Mouse (Mus musculus): ENCODE data around the gene Gm49384.
"Not testable (repeated sequence)": the region's sequence is repeated elsewhere in the genome, so short reads cannot be mapped to it uniquely, and the experiment has no call there.

Gm49384 gene

DNA sequence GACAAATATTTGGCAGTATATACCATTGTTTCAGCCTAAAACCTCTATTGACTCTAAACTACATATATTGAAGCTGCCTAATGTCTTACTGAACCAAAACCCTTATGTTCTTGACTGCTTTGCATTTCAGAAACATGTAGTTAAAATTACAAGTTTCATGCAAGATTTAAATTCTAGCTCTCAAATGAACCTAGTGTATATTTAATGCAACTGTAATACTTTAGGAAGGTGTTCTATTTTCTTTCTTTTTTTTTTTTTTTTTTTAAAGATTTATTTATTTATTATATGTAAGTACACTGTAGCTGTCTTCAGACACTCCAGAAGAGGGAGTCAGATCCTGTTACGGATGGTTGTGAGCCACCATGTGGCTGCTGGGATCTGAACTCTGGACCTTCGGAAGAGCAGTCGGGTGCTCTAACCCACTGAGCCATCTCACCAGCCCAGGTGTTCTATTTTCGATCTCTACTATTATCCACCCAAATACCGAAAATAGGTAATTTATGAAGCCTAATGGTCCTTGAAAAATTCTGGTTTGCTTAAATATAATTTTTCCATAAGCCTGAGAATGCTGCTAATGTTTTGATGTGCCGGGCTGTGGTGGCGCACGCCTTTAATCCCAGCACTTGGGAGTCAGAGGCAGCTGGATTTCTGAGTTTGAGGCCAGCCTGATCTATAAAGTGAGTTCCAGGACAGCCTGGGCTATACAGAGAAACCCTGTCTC is 37.0 kb downstream of the Gm49384 start:
- DNase-seq = not testable (repeated sequence)

DNA sequence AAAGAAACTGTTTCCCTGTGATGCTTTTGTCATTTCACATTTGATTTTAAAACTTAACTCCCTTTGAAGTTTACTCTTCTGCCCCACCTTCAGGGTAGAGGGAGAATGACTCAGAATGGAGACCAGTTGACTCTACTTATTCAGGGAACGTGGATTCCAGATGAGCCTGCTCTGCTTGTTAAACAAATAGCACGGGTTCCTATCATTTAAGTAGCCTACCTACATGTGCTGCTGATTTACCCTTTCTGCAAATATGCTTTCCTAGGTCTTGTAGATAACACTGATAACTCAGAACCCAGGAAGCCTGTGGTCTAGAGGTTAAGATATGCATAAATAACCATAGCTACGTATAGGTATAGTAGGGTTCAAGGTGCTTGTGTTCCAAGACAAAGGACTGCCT is 39.2 kb downstream of the Gm49384 start:
- no peak for DNase-seq

DNA sequence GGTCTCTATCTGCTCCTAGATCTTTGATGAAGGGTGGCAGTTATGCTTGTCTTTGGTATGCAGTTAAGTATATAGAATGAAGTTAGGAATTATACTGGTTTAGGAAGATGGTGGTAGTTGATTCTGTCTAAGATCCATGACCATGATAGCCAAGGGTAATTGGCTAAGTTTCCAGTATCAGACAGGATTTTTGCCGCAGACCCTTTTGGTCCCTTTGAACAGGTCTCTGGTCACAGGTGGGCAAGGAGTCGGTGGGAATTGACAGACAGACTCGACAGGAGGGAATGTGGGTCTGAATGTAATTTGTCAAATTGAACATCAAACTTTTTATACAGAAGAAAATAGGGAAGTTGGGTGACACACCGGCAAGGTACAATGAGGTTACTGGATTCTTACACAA is 40.5 kb downstream of the Gm49384 start:
- not testable (repeated sequence) for DNase-seq

DNA sequence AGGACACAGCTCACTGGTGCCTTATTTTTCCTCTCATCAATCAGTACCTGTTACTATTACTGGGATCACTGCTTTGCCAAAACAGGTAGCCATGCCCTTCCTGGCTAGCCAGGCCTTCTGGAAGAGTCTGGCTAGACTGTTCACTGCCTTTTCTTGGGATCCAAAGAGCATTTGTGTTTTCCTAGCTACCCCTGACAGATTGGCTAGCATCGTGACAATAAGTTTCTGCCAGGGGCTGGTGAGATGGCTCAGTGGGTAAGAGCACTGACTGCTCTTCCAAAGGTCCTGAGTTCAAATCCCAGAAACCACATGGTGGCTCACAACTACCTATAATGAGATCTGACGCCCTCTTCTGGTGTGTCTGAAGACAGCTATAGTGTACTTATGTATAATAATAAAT is 43.4 kb downstream of the Gm49384 start:
- not testable (repeated sequence) for DNase-seq

DNA sequence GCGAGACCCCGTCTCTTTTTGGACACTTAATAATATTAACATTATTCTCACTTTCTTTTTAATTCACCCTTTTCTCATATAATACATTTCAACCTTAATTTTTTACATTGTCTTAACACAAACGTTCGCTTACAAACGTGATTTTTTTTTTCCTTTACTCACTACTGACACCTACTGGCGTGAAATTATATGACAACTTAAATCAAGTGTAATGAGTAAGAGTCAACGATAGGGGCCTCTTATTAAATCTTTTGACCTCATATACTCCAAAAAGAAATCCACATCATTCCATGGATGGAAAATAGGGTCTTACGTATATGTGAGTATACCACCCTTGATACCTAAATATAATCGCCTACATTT is 44.5 kb downstream of the Gm49384 start:
- peak in 1 of 2 experiments; percentile 32 for DNase-seq

DNA sequence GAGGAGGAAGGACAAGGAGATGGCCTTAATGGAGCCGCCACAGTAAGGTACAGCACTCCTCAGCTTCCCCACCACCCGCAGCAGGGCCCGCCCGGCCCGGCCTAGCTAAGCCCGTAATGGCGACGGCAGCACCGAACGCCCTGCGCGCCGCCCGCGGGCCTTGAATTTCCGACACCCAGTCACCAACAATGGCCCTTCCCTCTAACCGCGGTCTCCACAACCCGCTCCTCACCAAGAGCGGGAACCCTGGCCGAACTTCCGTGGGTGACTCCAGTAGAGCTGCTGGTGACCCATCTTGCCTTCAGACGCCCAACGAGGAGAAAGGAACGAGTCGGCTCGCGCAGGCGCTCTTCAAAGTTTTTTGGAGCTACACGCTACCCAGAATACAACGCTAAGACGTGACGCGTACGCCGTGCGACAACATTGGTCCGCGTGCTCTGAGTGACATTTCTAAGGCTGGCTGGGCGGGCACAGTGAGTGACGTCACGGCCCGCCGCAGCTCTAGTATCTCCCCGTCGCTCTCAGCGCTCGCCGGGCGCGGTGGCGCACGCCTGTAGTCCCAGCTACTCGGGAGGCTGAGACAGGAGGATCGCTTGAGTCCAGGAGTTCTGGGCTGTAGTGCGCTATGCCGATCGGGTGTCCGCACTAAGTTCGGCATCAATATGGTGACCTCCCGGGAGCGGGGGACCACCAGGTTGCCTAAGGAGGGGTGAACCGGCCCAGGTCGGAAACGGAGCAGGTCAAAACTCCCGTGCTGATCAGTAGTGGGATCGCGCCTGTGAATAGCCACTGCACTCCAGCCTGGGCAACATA is 45.1 kb downstream of the Gm49384 start, which contains the start of gene Rps29:
Gene Rps29 (minus strand): TSS at position 422 of the 813 bp plus-strand sequence.
- peak; percentile 97 to 98 for DNase-seq

DNA sequence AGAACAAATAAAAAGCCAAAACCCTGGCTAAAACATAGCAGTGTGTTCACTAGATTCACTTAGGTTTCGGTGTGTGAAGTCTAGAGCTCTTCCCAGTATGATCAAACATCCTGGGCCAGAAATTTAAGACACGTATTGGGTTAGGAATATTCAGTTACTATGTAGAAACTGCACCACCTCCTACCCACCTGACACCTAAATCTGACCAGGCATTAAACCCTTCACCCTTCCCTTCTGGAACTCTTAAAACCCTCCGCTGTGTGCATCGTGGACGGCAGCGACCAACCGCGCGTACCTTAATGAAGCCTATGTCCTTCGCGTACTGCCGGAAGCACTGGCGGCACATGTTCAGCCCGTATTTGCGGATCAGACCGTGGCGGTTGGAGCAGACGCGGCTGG is 45.7 kb downstream of the Gm49384 start:
- no peak for DNase-seq

DNA sequence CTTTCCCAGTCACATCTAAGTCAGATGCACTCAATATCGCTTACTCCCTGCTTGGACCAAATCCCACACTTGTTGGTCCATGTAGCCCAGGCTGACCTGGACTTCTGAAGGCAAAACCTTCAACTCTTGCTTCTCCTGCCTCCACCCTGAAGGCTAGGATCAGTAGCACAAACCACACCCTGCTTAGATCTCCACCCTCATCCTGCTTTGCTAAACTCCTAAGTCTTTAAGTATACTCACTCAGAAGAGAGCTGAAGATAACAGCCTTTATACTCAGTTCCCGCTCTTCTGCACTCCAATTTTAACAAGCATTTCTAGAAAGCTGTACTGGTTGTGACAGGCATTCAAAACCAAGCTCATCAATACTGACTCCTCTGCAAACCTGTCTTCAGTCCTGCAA is 47.0 kb downstream of the Gm49384 start:
- no peak for DNase-seq

DNA sequence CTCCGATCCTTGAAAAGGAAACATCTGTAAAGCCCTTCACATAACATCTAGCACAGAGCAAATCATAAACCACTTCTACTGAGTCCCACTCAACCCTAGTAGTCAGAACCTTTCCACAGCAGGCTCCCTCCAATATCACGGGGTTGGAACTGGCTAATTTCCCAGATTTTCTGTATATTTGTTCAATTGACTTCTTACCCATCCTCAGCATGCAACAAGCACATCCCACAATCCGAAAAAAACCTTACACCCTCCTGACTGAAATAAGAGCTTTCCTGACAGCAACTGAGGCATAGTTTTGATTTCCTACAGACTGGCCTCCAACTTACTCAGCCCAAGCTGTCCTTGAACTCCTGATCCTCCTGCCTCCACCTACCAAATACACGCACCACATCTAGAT is 47.6 kb downstream of the Gm49384 start:
- no peak for DNase-seq

DNA sequence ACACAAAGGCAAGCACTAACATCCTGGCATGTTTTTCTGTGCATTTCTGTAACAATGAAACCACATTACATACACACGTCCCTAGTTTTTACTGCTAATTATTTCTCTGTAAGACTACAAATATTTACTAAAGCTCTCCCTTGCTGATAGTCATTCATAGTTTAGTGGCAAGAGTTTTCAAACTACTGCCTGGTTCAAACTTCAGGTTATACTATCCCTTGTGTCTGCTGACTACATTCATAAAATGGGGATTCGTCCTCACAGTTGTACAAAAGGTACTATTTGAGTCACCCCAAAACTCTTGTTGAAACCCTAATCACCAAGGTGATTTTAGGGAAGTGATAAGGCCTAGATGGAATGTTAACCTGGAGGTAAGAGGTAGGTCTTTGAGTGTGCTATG is 48.1 kb downstream of the Gm49384 start:
- DNase-seq = no peak

DNA sequence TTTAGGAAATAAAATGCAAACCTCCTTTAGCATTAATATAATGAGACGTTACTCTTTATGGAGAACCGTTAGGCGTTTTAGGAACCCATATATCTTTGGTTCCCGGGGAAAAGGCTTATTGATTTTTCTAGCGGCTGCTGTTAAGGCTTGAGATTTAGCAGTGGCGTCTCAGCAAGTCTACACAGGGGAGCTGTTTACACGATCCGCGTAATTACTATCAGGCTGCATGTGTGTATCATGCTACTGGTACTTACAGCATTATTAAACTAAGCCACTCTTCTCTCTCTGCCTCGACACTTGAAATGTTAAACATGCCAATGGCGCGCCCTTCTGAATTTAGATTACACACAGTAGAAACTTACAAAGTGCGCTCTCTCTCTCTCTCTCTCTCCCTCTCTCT is 54.0 kb downstream of the Gm49384 start:
- DNase-seq = no peak

DNA sequence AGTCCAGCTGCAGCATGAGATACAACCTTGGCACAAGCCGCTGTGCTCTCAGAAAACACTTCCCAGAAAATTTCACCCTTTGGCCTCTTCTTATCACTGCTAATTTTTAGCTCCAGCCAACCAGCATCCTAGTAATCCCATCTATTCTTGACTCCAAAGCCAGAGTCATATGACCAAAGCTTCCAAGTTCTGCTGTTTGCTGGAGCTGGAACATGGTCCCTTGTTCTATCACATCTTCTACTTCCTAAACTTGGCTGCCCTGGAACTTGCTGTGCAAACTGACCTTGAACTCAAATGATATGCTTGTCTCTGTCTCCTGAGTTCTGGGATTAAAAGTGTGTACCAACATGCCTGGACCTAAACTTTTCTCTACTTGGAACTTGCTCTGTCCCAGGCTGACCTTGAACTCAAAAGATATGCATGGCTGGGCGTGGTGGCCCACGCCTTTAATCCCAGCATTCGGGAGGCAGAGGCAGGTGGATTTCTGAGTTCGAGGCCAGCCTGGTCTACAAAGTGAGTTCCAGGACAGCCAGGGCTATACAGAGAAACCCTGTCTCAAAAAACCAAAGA is 56.8 kb downstream of the Gm49384 start:
- no peak for DNase-seq

DNA sequence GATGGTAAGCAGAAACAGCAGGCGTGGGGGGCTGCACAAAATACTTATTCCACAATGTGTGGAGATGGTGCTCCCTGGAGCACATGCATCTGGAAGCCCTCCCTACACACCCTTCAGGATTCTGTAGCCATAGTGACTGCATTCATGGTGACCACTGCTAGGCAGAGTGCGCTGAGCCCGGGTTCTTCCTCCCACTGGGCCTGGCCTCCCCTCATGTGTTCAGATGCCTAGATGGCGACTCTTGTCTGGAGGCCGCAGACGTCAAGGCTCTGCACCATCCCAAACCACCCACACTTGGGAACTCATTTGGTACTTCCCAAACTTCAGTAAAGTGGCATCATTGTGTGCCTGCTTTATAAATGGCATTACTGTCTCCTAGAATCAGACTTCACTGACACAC is 60.6 kb downstream of the Gm49384 start:
- no peak for DNase-seq

DNA sequence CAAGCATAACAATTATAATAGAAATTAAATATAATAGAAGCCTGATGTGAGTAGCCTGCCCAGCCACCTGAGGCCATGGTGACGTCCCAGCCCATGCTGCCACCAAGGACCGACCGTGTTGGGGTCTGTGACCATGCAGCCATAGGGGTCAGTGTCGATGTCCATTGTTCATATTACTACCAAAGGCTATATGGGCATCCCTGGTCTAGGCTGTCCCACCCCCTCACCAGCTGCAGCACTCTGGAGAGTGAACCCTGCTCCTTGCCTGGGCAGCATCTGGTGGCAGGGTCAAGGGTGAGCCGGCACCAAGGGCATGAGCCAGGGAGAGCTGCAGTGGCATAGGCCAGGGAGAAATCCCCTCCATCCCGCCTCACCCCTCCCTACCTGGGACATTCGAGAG is 64.2 kb downstream of the Gm49384 start:
- no peak for DNase-seq
